Mouse (Mus musculus): ENCODE measurements around the gene Serpina10. TPM values are rescaled to one million over a fixed set of nuclear protein-coding genes. Genes with fewer than 3 reads are reported as not detected.
"Not testable (repeated sequence)": the region's sequence is repeated elsewhere in the genome, so short reads cannot be mapped to it uniquely, and the experiment has no call there.

Gene Serpina10
- polyA plus RNA-seq (2015; fragmentation: Nextera tagmentation; extraction: Ambion mirVana): 2.8 and 4.6 TPM in 2 replicates

DNA sequence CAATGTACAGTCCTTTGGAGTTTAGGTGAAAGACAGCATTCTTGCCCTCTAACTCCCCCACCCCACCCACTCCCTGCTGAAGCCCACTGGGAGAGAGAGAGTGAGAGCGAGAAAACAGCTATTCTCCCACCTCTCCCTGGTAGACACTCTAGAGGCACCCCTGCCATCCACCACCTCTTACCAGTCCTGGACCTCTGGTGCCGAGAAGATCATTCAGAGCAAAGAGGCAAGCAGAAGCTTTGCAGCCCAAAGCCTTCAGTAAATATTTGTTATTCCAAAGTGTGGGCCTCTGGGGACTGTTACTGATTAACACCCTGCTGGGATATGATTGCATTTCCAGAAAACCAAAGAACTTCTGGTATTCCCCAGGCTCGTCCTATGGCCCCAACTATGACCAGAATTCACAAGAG is at the start of gene Serpina10:
Gene Serpina10 (minus strand): TSS at position 242 of the 410 bp plus-strand sequence.
- H3K36me3 ChIP-seq: no peaks in the 10 kb centered on the region
- H3K4me1 ChIP-seq: no peaks in the 10 kb centered on the region
- WGBS: 52% methylated on average over 3 of the region's 3 CpGs
- peak; percentile 36; the same call in 1 of the 2 replicates for ATAC-seq (ENCODE audit: insufficient read depth, low FRiP score, low read depth)
- no peak within 1 kb of the TSS for H3K27ac ChIP-seq
- no peaks in the 10 kb centered on the region for H3K9me3 ChIP-seq
- H3K4me2 ChIP-seq: 0 out of 2 replicates have a peak within 1 kb of the TSS, but pooled peaks have one; percentile 5
- no peak within 1 kb of the TSS for H3K9ac ChIP-seq
- H3K4me3 ChIP-seq (replicated peaks): no peak within 1 kb of the TSS
- no peaks in the 10 kb centered on the region for H3K27me3 ChIP-seq (replicated peaks)

DNA sequence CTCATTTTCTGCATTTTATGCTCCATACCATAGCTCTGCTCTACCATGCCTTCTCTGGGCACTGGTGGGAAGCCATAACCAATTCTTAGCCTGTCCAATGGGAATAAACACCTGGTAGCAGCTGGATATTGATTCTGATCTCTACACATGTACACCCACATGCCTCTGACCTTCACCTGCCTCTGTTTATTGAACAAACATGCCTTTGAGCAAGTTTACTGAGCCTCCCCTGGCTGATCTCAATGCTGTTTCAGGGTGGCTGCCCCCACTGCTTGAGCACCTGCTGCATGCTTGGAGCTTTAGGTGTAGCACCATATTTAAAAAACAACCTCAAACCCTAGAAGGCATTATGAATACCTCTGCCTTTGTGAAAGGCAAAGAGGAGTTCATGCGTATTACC is 48.6 kb upstream of the Serpina10 start:
- peak; percentile 53; the same call in 1 of the 2 replicates for ATAC-seq (ENCODE audit: insufficient read depth, low FRiP score, low read depth)

DNA sequence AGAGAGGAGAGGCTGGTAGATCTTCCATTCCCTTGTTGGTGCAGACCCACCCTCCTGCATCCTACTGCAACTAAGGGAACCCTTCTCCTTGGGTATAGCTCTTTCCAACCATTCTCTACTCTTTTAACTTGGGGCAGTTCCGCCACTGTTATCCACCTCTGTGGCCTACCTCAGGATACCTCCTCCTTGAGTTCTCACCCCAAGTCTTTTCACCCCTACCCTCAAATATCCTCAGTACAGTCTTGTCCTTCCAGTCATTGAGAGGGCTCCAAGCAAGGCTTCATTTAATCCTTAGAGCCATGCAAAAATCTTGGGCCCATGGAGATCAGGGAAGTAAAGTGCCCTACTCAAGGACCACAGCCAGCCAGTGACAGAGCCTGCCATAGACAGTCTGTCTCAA is 44.8 kb upstream of the Serpina10 start, which contains the start of gene Serpina16:
Gene Serpina16 (minus strand): TSS at position 101 of the 400 bp plus-strand sequence.
- H3K27me3 ChIP-seq (replicated peaks): no peaks in the 10 kb centered on the region
- H3K4me1 ChIP-seq: 0 out of 2 replicates have a peak, but pooled peaks cover 7% of the 10 kb centered on the region
- H3K9me3 ChIP-seq: no peaks in the 10 kb centered on the region
- no peak for ATAC-seq (ENCODE audit: insufficient read depth, low FRiP score, low read depth)
- H3K27ac ChIP-seq: no peak within 1 kb of the TSS
- WGBS: 100% methylated on average over 1 of the region's 1 CpGs
- no peak within 1 kb of the TSS for H3K4me3 ChIP-seq (replicated peaks)
- no peak within 1 kb of the TSS for H3K9ac ChIP-seq
- H3K4me2 ChIP-seq: no peak within 1 kb of the TSS
- no peaks in the 10 kb centered on the region for H3K36me3 ChIP-seq

More for the DNA sequence above, 48.6 kb upstream of the Serpina10 start:
- WGBS: 92% methylated on average over 1 of the region's 1 CpGs
- H3K4me2 ChIP-seq; H3K4me3 ChIP-seq (replicated peaks); H3K27ac ChIP-seq; H3K27me3 ChIP-seq (replicated peaks); H3K9ac ChIP-seq; H3K4me1 ChIP-seq; H3K36me3 ChIP-seq; H3K9me3 ChIP-seq: not testable (repeated sequence)

DNA sequence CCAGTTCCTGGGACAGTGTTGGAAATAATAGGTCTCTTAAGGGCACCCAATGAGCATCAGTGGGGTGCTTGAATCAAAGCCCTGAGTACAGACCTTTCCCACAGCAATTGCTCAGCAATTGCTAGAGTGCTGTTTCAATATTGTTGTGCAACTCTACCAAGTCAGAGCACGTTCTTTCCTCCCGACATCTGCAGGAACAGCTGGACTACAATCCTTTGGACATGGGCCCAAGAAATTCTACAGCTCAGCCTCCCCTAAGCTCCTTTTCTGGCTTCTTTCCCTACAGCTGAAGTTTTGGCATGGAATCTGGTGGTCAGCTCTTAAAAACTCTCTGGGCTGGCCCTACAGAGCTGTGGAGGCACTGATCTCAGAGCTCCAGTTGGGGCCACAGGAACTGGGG is 41.9 kb upstream of the Serpina10 start:
- Histone ChIP-seq H3K9me3 (no peaks in the 10 kb centered on the region), H3K4me3 (replicated peaks) (no peak overlapping the region), H3K4me2 (no peak overlapping the region), H3K4me1 (0 out of 2 replicates have a peak, but pooled peaks cover 7% of the 10 kb centered on the region), H3K9ac (no peak overlapping the region), H3K27ac (no peak overlapping the region), H3K36me3 (no peaks in the 10 kb centered on the region), H3K27me3 (replicated peaks) (no peaks in the 10 kb centered on the region)
- ATAC-seq (ENCODE audit: insufficient read depth, low FRiP score, low read depth): peak; percentile 60; the same call in 1 of the 2 replicates
- WGBS: 33% methylated on average over 2 of the region's 2 CpGs

DNA sequence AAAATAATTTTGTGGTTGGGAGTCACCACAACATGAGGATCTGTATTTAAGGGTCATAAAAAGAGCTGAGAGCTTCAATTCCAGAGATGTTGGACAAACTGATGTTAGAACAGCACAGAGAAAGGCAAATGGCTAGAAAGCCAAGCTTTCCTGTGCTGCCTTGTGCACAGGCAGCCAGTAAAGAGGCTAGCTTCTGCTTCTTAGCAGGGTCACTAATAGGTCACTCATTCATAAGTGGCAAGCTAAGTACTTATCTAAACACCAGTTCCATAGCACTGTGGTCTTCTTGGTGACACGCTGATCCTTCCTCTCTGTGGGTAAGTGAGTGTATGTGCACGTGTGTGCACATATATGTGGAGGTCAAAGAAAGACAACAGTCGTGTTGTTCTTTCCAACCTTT is 40.2 kb upstream of the Serpina10 start:
- Histone ChIP-seq H3K27ac (no peak overlapping the region), H3K4me2 (no peak overlapping the region), H3K36me3 (no peaks in the 10 kb centered on the region), H3K27me3 (replicated peaks) (no peaks in the 10 kb centered on the region), H3K4me3 (replicated peaks) (no peak overlapping the region), H3K4me1 (0 out of 2 replicates have a peak, but pooled peaks cover 7% of the 10 kb centered on the region), H3K9me3 (no peaks in the 10 kb centered on the region), H3K9ac (no peak overlapping the region)
- ATAC-seq (ENCODE audit: insufficient read depth, low FRiP score, low read depth): no peak
- WGBS: 55% methylated on average over 3 of the region's 3 CpGs

DNA sequence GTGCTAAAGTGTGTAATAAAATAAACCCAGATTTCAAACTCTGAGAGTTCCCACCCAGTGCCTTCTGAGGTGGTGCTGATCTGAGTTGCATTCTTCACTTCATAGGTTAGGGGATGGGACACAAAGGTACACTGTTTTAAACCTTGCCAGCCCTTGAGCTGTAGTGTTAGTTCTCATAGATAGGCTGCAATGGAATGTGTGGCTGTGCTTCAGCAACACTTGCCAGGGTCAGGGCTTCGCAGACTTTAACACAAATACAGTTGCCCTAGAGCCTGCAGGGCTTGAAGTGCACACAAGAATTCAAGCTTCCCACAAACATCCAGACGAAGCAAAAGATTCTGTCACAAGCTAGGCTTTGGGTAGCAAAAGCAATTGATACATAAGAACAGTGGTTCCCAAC is 39.7 kb upstream of the Serpina10 start:
- no peaks in the 10 kb centered on the region for H3K36me3 ChIP-seq
- 0 out of 2 replicates have a peak, but pooled peaks cover 7% of the 10 kb centered on the region for H3K4me1 ChIP-seq
- no peak overlapping the region for H3K9ac ChIP-seq
- no peak overlapping the region for H3K27ac ChIP-seq
- H3K4me3 ChIP-seq (replicated peaks): no peak overlapping the region
- no peak for ATAC-seq (ENCODE audit: insufficient read depth, low FRiP score, low read depth)
- H3K27me3 ChIP-seq (replicated peaks): no peaks in the 10 kb centered on the region
- H3K9me3 ChIP-seq: no peaks in the 10 kb centered on the region
- H3K4me2 ChIP-seq: no peak overlapping the region
- 50% methylated on average over 2 of the region's 2 CpGs for WGBS

DNA sequence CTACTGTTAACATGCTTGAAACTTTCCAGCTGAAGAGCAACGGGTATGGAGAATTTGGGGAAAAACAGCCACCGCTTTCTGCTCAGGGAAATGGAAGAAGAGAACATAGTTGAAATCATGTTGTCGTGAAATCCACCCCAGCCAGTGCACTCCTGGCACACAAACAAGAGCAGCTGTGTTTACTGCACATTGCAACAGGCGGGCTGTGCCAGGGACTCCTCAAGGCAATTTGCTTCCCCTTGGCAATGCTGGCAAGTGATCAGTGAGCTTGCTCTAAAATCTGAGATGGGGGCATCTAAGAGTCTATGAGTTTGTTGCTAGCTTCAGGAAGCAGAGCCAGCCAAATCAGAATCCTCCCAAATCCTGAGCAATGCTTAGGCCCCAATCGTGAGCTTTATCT is 39.1 kb upstream of the Serpina10 start:
- Histone ChIP-seq H3K36me3 (no peaks in the 10 kb centered on the region), H3K4me3 (replicated peaks) (no peak overlapping the region), H3K4me2 (no peak overlapping the region), H3K4me1 (0 out of 2 replicates have a peak, but pooled peaks cover 7% of the 10 kb centered on the region), H3K27ac (no peak overlapping the region), H3K9me3 (no peaks in the 10 kb centered on the region), H3K9ac (no peak overlapping the region), H3K27me3 (replicated peaks) (no peaks in the 10 kb centered on the region)
- ATAC-seq (ENCODE audit: insufficient read depth, low FRiP score, low read depth): no peak
- WGBS: 66% methylated on average over 5 of the region's 5 CpGs

DNA sequence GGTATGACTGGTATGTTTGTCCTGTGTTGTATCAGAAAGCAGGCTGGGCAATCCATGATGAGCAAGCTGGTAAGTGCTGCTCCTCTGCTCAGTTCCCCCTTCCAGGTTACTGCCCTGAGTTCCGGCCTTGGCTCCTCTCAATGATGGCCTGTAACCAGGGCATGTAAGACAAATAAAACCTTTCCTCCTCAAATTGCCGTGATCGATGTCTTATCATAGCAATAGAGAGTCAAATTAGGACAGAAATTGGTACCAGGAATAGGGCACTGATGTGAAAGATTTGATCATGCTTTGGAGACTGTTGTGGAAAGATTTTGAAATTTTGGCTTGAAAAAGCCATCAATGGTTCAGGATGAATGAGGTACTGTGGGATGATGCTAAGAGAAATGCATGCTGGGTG is 34.0 kb upstream of the Serpina10 start:
- Histone ChIP-seq H3K4me3 (replicated peaks) (no peak overlapping the region), H3K9me3 (no peaks in the 10 kb centered on the region), H3K36me3 (no peaks in the 10 kb centered on the region), H3K27ac (no peak overlapping the region), H3K9ac (no peak overlapping the region), H3K4me1 (no peaks in the 10 kb centered on the region), H3K27me3 (replicated peaks) (no peaks in the 10 kb centered on the region), H3K4me2 (no peak overlapping the region)
- ATAC-seq (ENCODE audit: insufficient read depth, low FRiP score, low read depth): no peak
- WGBS: 79% methylated on average over 3 of the region's 3 CpGs

DNA sequence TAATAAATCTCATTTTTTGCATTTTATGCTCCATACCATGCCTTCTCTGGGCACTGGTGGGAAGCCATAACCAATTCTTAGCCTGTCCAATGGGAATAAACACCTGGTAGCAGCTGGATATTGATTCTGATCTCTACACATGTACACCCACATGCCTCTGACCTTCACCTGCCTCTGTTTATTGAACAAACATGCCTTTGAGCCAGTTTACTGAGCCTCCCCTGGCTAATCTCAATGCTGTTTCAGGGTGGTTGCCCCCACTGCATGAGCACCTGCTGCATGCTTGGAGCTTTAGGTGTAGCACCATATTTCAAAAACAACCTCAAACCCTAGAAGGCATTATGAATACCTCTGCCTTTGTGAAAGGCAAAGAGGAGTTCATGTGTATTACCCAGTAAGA is 30.8 kb upstream of the Serpina10 start:
- not testable (repeated sequence) for H3K9me3 ChIP-seq; H3K27me3 ChIP-seq (replicated peaks); H3K4me1 ChIP-seq; H3K4me3 ChIP-seq (replicated peaks); ATAC-seq (ENCODE audit: insufficient read depth, low FRiP score, low read depth); H3K27ac ChIP-seq; H3K4me2 ChIP-seq; H3K36me3 ChIP-seq; H3K9ac ChIP-seq

DNA sequence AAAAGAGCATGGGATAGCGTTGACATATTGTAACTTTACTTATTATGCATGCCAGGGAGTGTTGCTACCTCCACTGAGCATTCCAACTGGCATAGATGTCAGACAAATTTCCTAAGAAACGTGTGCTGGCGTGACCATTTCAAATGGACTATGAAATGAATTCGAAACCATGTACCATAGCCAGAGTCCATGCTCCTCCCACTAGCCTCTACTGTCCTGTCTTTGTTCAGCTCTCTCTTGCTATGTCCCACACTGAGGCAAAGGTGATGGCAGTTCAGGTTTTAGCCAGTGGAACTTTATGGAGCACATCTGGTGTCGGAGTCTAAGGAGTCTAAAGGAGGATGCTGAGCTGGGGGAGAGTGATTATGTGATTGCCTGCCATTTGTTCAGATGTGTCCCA is 28.8 kb upstream of the Serpina10 start:
- ATAC-seq (ENCODE audit: insufficient read depth, low FRiP score, low read depth): no peak
- H3K36me3 ChIP-seq: no peaks in the 10 kb centered on the region
- no peak overlapping the region for H3K9ac ChIP-seq
- H3K27ac ChIP-seq: no peak overlapping the region
- H3K9me3 ChIP-seq: no peaks in the 10 kb centered on the region
- H3K4me1 ChIP-seq: no peaks in the 10 kb centered on the region
- no peak overlapping the region for H3K4me2 ChIP-seq
- H3K27me3 ChIP-seq (replicated peaks): no peaks in the 10 kb centered on the region
- WGBS: 81% methylated on average over 5 of the region's 5 CpGs
- H3K4me3 ChIP-seq (replicated peaks): no peak overlapping the region

DNA sequence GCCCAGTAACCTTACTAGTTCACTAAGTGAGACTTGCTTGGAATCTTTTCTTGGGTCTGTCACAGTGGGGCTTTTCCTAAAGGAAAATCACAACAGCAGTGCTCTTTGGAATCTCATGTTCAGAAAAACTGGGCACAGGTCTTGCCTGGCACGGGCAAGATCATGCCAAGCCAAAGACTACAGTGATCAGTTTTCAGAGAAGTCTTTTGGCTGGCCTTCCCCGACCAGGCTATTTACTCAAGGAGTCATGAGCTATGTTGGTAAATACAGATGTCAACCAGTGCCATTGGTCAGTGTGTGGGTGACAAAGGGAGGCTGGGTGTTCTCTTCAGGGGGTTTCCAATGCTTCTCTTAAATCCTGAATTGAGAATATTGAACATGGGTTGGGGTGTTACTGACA is 27.9 kb upstream of the Serpina10 start:
- 76% methylated on average over 2 of the region's 2 CpGs for WGBS
- no peak overlapping the region for H3K4me2 ChIP-seq
- no peaks in the 10 kb centered on the region for H3K9me3 ChIP-seq
- H3K36me3 ChIP-seq: no peaks in the 10 kb centered on the region
- no peaks in the 10 kb centered on the region for H3K27me3 ChIP-seq (replicated peaks)
- no peak overlapping the region for H3K4me3 ChIP-seq (replicated peaks)
- no peaks in the 10 kb centered on the region for H3K4me1 ChIP-seq
- no peak overlapping the region for H3K9ac ChIP-seq
- no peak overlapping the region for H3K27ac ChIP-seq
- no peak for ATAC-seq (ENCODE audit: insufficient read depth, low FRiP score, low read depth)

DNA sequence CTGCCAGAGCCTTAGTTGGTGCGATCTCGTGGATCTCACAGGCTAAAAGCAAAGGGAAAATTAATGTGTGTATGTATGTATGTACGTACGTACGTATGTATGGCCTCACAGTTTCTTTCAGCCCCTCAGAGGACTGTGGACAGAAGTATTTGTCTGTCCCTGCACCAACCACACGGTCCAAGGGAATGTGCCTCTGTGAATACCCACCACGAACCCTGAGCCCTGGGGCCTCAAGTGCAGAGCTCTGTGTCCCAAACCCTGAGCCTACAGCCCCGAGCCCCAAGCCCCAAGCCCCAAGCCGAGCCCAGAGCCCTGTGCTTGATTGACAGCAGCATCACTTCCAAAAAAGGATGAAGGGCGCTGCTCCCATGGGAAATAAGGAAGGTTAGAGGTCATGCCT is 26.7 kb upstream of the Serpina10 start:
- H3K4me2 ChIP-seq: no peak overlapping the region
- 81% methylated on average over 10 of the region's 10 CpGs for WGBS
- no peak overlapping the region for H3K9ac ChIP-seq

More for the DNA sequence above, 26.7 kb upstream of the Serpina10 start:
- Histone ChIP-seq H3K4me3 (replicated peaks) (no peak overlapping the region), H3K27ac (no peak overlapping the region), H3K27me3 (replicated peaks) (no peaks in the 10 kb centered on the region), H3K4me1 (no peaks in the 10 kb centered on the region), H3K36me3 (no peaks in the 10 kb centered on the region), H3K9me3 (no peaks in the 10 kb centered on the region)
- no peak for ATAC-seq (ENCODE audit: insufficient read depth, low FRiP score, low read depth)

Measured in stomach, embryonic 15.5 days (tissue).